Mouse (Mus musculus) spleen, adult 2 months (tissue): ENCODE measurements around the gene Serpina1f. TPM values are rescaled to one million over a fixed set of nuclear protein-coding genes. Genes with fewer than 3 reads are reported as not detected.
"Not testable (repeated sequence)": the region's sequence is repeated elsewhere in the genome, so short reads cannot be mapped to it uniquely, and the experiment has no call there.

ENCODE experiments used
- DNase-seq, 2 experiments: peaks; one replicate each; pipeline versions ENCODE4 v3.0.0 to v3.0.0-alpha.2; 2012 to 2021; ENCODE audit warnings: low spot score in 2 of 2, low read depth in 1 of 2
- H3K27ac ChIP-seq: fragments of 200-500 bp; 2 replicates; pipeline ENCODE4 v1.5.1; 2012; ENCODE audit warnings: low read length, inconsistent platforms; ENCODE audit not compliant: insufficient read depth
- H3K27me3 ChIP-seq: fragments of 200-500 bp; 2 replicates; pipeline ENCODE4 v1.6.1; 2012; ENCODE audit warnings: mild to moderate bottlenecking, moderate library complexity, low read length, inconsistent platforms; ENCODE audit not compliant: control insufficient read depth, insufficient read depth
- H3K36me3 ChIP-seq: fragments of 200-500 bp; 2 replicates; pipeline ENCODE4 v1.6.1; 2012; ENCODE audit warnings: mild to moderate bottlenecking, low read length, inconsistent platforms; ENCODE audit not compliant: control insufficient read depth, insufficient read depth
- H3K4me1 ChIP-seq: fragments of 200-500 bp; 2 replicates; pipeline ENCODE4 v1.6.1; 2011; ENCODE audit warnings: inconsistent platforms; ENCODE audit not compliant: control insufficient read depth, insufficient read depth, insufficient read length
- H3K4me3 ChIP-seq: fragments of 200-500 bp; 2 replicates; pipeline ENCODE4 v1.5.1; 2011; ENCODE audit warnings: mild to moderate bottlenecking, inconsistent platforms; ENCODE audit not compliant: insufficient read depth, insufficient read length; ENCODE audit errors: extremely low read depth
- CTCF ChIP-seq: fragments of 200-500 bp; IDR thresholded peaks from 2 replicates; pipeline ENCODE4 v1.5.1; 2011; ENCODE audit warnings: mild to moderate bottlenecking, inconsistent platforms; ENCODE audit not compliant: insufficient read depth, insufficient read length, insufficient replicate concordance; ENCODE audit errors: extremely low read depth
- POLR2A ChIP-seq: fragments of 200-500 bp; IDR thresholded peaks from 2 replicates; pipeline ENCODE4 v1.6.1; 2011; ENCODE audit warnings: low read depth, low read length, inconsistent platforms
- WGBS: fragments of 180-500 bp; shearing (Covaris S2); methylation state at CpG from one replicate; pipeline ENCODE4 v1.1.7; 2018; 5-methylcytosine and 5-hydroxymethylcytosine counted together
- polyA plus RNA-seq: library from polyadenylated mRNA; depleted of rRNA; stranded (reverse); fragments of >200 nt; gene quantifications from 2 replicates; pipeline ENCODE4 v1.2.3, GENCODE M21; 2012; rRNA removed

Serpina1f gene
- polyA plus RNA-seq = 0.05 TPM in 1 of 2 replicates, not detected in the other

DNA sequence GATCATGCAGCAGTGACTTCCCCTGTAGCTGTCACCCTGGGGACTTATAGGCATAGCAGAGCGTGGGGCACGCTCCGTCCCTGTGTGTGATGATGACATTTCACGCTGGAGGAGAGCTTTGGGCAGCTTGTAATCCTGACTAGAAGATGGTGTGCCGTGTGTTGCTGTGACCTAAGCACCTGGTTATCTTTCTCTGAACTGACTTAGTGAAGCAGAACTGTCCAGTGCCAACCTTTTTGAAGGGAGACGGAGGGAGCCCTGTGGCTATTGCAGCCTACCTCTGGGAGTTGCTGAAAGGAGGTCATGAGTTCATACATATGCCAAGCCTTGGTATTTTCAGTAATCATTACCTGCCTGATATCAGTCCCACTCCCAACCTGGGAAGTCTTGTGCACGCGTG lies at the start of gene Serpina1f:
Gene Serpina1f (minus strand): TSS at position 101 of the 400 bp plus-strand sequence.
- no peak within 1 kb of the TSS for H3K27ac ChIP-seq
- no peak for DNase-seq
- H3K27me3 ChIP-seq = no peaks in the 10 kb centered on the region
- no peaks in the 10 kb centered on the region for H3K4me1 ChIP-seq
- no peaks in the 10 kb centered on the region for H3K36me3 ChIP-seq
- 87% methylated on average over 8 of the region's 8 CpGs for WGBS
- no peak for TF ChIP-seq POLR2A
- TF ChIP-seq CTCF = no peak
- no peak within 1 kb of the TSS for H3K4me3 ChIP-seq

DNA sequence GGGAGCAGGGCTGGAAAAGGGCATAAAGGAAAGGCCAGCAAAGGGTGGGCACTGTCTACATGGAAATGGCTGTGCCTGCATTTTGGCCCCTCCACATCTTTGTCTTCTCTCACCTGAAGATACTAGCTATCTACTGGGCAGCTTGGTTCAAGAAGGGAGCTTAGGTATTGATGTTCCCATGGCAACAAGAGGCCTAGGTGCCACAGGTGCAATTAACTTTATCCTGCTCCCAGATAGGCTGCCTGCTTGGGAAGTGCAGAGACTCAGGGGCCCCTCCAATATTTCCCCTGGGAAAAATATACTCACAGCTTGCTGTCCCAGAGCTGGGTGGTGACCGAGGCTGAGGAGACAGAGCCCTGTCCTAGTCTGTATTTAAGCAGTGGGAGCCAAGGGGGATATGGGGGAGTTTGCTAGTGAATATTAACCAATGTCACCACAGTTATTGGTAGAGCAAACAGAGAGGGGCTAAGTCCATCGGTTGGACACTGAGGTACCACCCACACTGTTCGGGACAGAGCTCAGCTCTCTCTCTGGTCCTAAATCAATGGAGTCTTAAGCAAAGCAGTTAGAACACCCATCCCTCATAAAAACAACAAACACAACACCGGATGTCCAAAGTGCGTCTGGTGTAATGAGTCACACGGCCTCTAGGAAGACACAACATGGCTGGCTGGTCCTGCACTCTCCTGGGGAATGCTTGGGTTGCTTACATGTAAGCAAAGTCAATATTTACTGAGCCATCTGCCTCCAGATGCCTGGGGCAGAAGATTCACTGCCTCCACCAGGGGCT lies 42.7 kb upstream of the Serpina1f start:
- not testable (repeated sequence) for H3K4me3 ChIP-seq, DNase-seq, H3K36me3 ChIP-seq, H3K4me1 ChIP-seq, H3K27ac ChIP-seq, H3K27me3 ChIP-seq
- 83% methylated on average over 6 of the region's 6 CpGs for whole genome bisulfite sequencing

DNA sequence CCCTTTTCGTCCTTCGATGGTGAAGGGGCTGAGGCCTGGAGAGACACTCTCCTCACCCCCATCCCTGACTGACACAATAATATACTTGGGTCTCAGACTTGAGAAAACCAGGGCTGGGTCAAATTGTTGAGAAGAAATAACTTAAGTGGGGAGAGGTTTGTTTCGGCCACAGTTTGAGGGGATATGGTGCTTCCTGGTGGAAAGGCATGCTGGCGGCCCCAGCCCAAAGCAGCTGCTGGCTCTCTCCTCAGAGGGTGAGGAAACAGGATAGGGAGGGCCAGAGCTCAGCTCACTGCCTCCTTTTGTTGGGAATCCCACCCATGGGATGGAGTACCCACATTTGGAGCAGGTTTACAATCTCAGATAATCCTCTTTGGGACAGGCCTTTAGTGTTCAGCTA lies 40.2 kb upstream of the Serpina1f start:
- DNase-seq, H3K4me1 ChIP-seq, H3K27me3 ChIP-seq, H3K4me3 ChIP-seq, H3K27ac ChIP-seq, H3K36me3 ChIP-seq: not testable (repeated sequence)
- WGBS = 84% methylated on average over 4 of the region's 4 CpGs

DNA sequence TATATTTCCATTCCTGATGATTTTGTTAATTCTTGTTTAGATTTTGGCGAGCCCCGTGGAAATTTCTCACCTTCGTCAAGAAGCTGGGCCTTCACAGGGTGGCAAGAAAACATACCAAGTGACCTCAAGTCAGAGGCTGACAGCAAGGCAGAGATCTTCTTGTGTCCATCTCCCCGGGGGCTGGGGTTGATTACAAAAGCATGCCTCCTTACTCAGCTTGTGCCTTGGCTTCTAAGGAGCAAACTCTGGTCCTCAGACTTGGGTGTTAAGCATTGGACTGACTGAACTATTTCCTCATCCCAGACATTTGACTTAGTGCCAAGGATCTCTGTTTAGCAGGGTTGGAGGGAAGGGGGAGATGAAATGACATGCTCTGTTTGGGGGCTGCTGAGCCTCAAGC lies 39.8 kb upstream of the Serpina1f start:
- H3K36me3 ChIP-seq, H3K27me3 ChIP-seq, DNase-seq, H3K27ac ChIP-seq, H3K4me1 ChIP-seq, H3K4me3 ChIP-seq: not testable (repeated sequence)
- 86% methylated on average over 4 of the region's 4 CpGs for WGBS

DNA sequence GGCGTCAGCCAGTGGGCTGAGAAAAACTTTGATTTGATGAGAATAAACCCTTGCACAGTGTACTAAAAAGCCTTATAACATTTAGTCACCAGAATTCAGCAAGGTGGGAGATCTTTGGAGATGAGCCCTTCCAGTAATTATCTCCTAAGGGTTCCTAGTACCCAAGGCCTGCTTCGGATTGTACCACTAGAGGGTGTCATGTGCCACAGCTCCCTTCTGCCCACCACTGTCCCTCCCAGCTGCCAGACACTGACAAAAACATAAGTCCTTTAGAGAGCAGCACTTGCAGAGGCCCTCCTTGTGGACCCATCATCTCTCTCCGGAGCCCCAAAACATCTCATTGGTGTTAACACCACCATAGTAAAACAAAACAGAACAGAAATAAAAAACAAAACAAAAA lies 16.2 kb upstream of the Serpina1f start:
- DNase-seq = no peak
- no peaks in the 10 kb centered on the region for H3K36me3 ChIP-seq
- H3K27ac ChIP-seq = no peak overlapping the region
- no peak overlapping the region for H3K4me3 ChIP-seq
- H3K4me1 ChIP-seq = no peaks in the 10 kb centered on the region
- H3K27me3 ChIP-seq = no peaks in the 10 kb centered on the region
- WGBS = 71% methylated on average over 3 of the region's 3 CpGs
- no peak for TF ChIP-seq CTCF
- TF ChIP-seq POLR2A = no peak

DNA sequence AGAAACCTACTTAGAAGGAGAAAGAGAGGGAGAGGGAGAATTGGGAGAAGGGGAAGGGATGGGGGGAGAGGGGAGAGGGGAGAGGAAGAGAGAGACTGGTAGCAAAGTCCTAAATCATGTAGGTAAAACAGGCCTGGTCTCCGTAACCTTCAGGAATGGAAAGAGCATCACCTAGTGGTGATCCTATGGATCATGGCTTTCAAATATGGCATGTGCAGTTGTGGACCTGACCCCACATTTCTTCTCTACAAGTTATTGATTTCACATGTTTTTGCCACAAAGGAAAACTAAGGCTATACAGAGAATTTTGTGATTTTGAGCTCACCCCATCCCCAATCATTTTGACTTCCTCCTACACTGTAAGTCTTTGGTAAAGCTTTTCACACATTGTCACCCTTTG lies 15.1 kb upstream of the Serpina1f start:
- Histone ChIP-seq H3K4me1 (no peaks in the 10 kb centered on the region), H3K27me3 (no peaks in the 10 kb centered on the region), H3K27ac (no peak overlapping the region), H3K36me3 (no peaks in the 10 kb centered on the region), H3K4me3 (no peak overlapping the region)
- TF ChIP-seq POLR2A = no peak
- no peak for TF ChIP-seq CTCF
- no peak for DNase-seq
- 70% methylated on average over 1 of the region's 1 CpGs for WGBS

DNA sequence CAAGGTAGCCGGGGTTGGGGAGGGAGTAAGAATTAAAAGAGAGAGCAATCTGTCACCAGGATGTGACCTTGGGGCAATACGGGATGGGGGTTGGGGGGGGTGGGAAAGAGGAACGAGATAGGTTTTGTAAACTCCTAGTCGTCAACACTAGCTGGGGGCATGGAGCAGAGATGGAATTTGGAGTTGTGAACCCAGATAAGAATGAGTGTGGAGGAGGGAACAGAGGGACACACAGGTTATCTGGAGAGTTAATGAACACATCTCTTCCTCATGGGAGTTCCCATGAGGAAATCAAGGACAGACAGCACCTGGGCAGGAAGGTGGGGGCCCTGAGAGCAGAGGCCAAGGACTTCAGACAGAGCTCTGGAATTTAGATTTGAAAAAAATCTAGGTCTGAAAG lies 10.8 kb upstream of the Serpina1f start:
- DNase-seq = no peak
- H3K27me3 ChIP-seq = no peaks in the 10 kb centered on the region
- H3K4me3 ChIP-seq = no peak overlapping the region
- H3K4me1 ChIP-seq = no peaks in the 10 kb centered on the region
- no peak overlapping the region for H3K27ac ChIP-seq
- WGBS = 69% methylated on average over 4 of the region's 4 CpGs
- H3K36me3 ChIP-seq = no peaks in the 10 kb centered on the region
- TF ChIP-seq POLR2A (no peak), CTCF (no peak)
